In genomic region chr5:115319004-115319940, GRCm38 (mm10) we compare ENCODE assay signal across 8 mouse cellular contexts. TPM values are rescaled to one million over a fixed set of nuclear protein-coding genes. Genes with fewer than 3 reads are reported as not detected.
DNase-seq lines count a peak whose midpoint lies in the region; ATAC-seq and TF ChIP-seq lines count a peak whose summit lies in the region.

No protein-coding gene starts in this region.

- under 1% methylated on average over 21 of the region's 22 CpGs for WGBS in lung, adult 2 months

- H3K4me1 ChIP-seq in G1E (ENCODE audit: insufficient read depth, low read depth, low read length): peaks cover 35% of the 10 kb centered on the region
- no peaks in the 10 kb centered on the region for H3K4me1 ChIP-seq in lung, adult 2 months (ENCODE audit: control insufficient read depth, insufficient read depth, low read length)

- no peak for TF ChIP-seq CTCF in G1E (IDR thresholded peaks at IDR 0.05; ENCODE audit: low read depth, low read length)
- peak; percentile 41; the same call in 1 of the 2 replicates for TF ChIP-seq CTCF in lung, adult 2 months (IDR thresholded peaks at IDR 0.05; ENCODE audit: insufficient read depth, low read length)

- TF ChIP-seq POLR2A in lung, adult 2 months (IDR thresholded peaks at IDR 0.05; ENCODE audit: borderline replicate concordance, extremely low read depth, low read depth, low read length): 0 out of 2 replicates have a peak, but pooled peaks have one; percentile 34

- H3K9me3 ChIP-seq in G1E (replicated peaks): no peaks in the 10 kb centered on the region

- DNase-seq in G1E (ENCODE audit: low spot score): peak; percentile 81
- DNase-seq in cerebellum, adult 8-10 months: peak; percentile 79
- peak; percentile 40 for DNase-seq in forelimb bud, embryonic 11.5 days (ENCODE audit: low read depth, low spot score)
- DNase-seq in heart, postnatal 4 days: peak; percentile 79
- peak; percentile 79 to 80 for DNase-seq in layer of hippocampus, adult 8-10 months (ENCODE audit: low spot score in 2 of 2)
- DNase-seq in lung, adult 2 months: peak; percentile 67
- peak; percentile 59 for DNase-seq in thymus, postnatal 0 days (ENCODE audit: low spot score)

- ATAC-seq in G1E (ENCODE audit: extremely low read depth, insufficient number of reproducible peaks, low FRiP score, poor library complexity, severe bottlenecking): peak; percentile 57
- peak; percentile 39 for ATAC-seq in neutrophil, adult 5-6 weeks (ENCODE audit: extremely low read depth, insufficient number of reproducible peaks, low FRiP score, poor library complexity, severe bottlenecking)

- peak overlapping the region; percentile 70 for H3K4me3 ChIP-seq in G1E (ENCODE audit: low read depth, low read length)
- H3K4me3 ChIP-seq in lung, adult 2 months (replicated peaks; ENCODE audit: extremely low read depth, low read depth, low read length): peak overlapping the region; percentile 72

- no peaks in the 10 kb centered on the region for H3K27me3 ChIP-seq in G1E (ENCODE audit: insufficient read depth, low read length)

- peaks cover 6% of the 10 kb centered on the region for H3K36me3 ChIP-seq in G1E (replicated peaks)

RNA-seq across cellular contexts. Expression of gene Srsf9, which starts 7.7 kb away (rescaled TPM):
- total RNA-seq in G1E (2014; fragmentation: Nextera tagmentation) (38.1 and 47.6 TPM in 2 replicates), G1E (2017) (88.0 and 111 TPM in 2 replicates)
- 114 and 127 TPM in 2 replicates for polyA plus RNA-seq in G1E (2012)
- total RNA-seq in heart, postnatal 4 days (2021): 10 to 100 TPM; 39.1 to 42.4 TPM
- total RNA-seq in layer of hippocampus, adult 8-10 months (2022): 10 to 100 TPM; 83.6 to 93.5 (median 86.2) TPM
- polyA plus RNA-seq in lung, adult 2 months (2012; rRNA removed): 46.0 and 49.0 TPM in 2 replicates
- total RNA-seq in neutrophil, adult 5-6 weeks (2017): 51.2 and 55.9 TPM in 2 replicates
- 236 and 257 TPM in 2 replicates for polyA plus RNA-seq in thymus, postnatal 0 days (2015; fragmentation: Nextera tagmentation; extraction: Ambion mirVana)

RNA-seq across cellular contexts. Expression of gene Dynll1, which starts 18.5 kb away (rescaled TPM):
- total RNA-seq in G1E (2014; fragmentation: Nextera tagmentation) (1,458 and 1,815 TPM in 2 replicates), G1E (2017) (554 and 587 TPM in 2 replicates)
- polyA plus RNA-seq in G1E (2012): 445 and 449 TPM in 2 replicates
- 100 to 1,000 TPM; 318 to 355 TPM for total RNA-seq in heart, postnatal 4 days (2021)
- total RNA-seq in layer of hippocampus, adult 8-10 months (2022): 100 to 1,000 TPM; 630 to 827 (median 734) TPM
- polyA plus RNA-seq in lung, adult 2 months (2012; rRNA removed): 314 and 332 TPM in 2 replicates
- total RNA-seq in neutrophil, adult 5-6 weeks (2017): 103 and 154 TPM in 2 replicates
- polyA plus RNA-seq in thymus, postnatal 0 days (2015; fragmentation: Nextera tagmentation; extraction: Ambion mirVana): 1,203 and 1,571 TPM in 2 replicates

RNA-seq across cellular contexts. Expression of gene Gatc, which starts 21.7 kb away (rescaled TPM):
- total RNA-seq in G1E (2014; fragmentation: Nextera tagmentation): 90.0 and 96.0 TPM in 2 replicates
- total RNA-seq in G1E (2017): 5.6 and 8.6 TPM in 2 replicates
- polyA plus RNA-seq in G1E (2012): 11.7 and 13.9 TPM in 2 replicates
- total RNA-seq in heart, postnatal 4 days (2021): 10 to 100 TPM; 17.3 to 19.3 TPM
- 10 to 100 TPM; 19.1 to 22.9 (median 20.9) TPM for total RNA-seq in layer of hippocampus, adult 8-10 months (2022)
- polyA plus RNA-seq in lung, adult 2 months (2012; rRNA removed): 11.3 and 12.0 TPM in 2 replicates
- total RNA-seq in neutrophil, adult 5-6 weeks (2017): 3.4 and 9.5 TPM in 2 replicates
- 11.6 and 12.5 TPM in 2 replicates for polyA plus RNA-seq in thymus, postnatal 0 days (2015; fragmentation: Nextera tagmentation; extraction: Ambion mirVana)

RNA-seq across cellular contexts. Expression of gene Triap1, which starts 21.8 kb away (rescaled TPM):
- total RNA-seq in G1E (2014; fragmentation: Nextera tagmentation) (27.8 and 31.8 TPM in 2 replicates), G1E (2017) (45.5 and 47.0 TPM in 2 replicates)
- polyA plus RNA-seq in G1E (2012): 5.3 and 14.1 TPM in 2 replicates
- 10 to 100 TPM; 23.4 to 26.8 TPM for total RNA-seq in heart, postnatal 4 days (2021)
- total RNA-seq in layer of hippocampus, adult 8-10 months (2022): 10 to 100 TPM; 21.1 to 24.6 (median 22.9) TPM
- polyA plus RNA-seq in lung, adult 2 months (2012; rRNA removed): 9.2 and 10.8 TPM in 2 replicates
- total RNA-seq in neutrophil, adult 5-6 weeks (2017): 12.7 and 12.8 TPM in 2 replicates
- 64.6 and 65.2 TPM in 2 replicates for polyA plus RNA-seq in thymus, postnatal 0 days (2015; fragmentation: Nextera tagmentation; extraction: Ambion mirVana)

RNA-seq across cellular contexts. Expression of gene Cox6a1, which starts 29.5 kb away (rescaled TPM):
- total RNA-seq in G1E (2014; fragmentation: Nextera tagmentation) (312 and 362 TPM in 2 replicates), G1E (2017) (143 and 153 TPM in 2 replicates)
- 1,989 and 2,415 TPM in 2 replicates for polyA plus RNA-seq in G1E (2012)
- total RNA-seq in heart, postnatal 4 days (2021): 100 to 1,000 TPM; 619 to 662 TPM
- total RNA-seq in layer of hippocampus, adult 8-10 months (2022): 100 to 1,000 TPM; 621 to 774 (median 709) TPM
- 2,050 and 2,118 TPM in 2 replicates for polyA plus RNA-seq in lung, adult 2 months (2012; rRNA removed)
- 49.6 and 60.8 TPM in 2 replicates for total RNA-seq in neutrophil, adult 5-6 weeks (2017)
- polyA plus RNA-seq in thymus, postnatal 0 days (2015; fragmentation: Nextera tagmentation; extraction: Ambion mirVana): 1,056 and 1,106 TPM in 2 replicates

Comparison
In these comparisons a context has a peak if more than half of its experiments do, and no peak if none do; other contexts are left out.
1. Peak in every context shown above with its lines: DNase-seq, ATAC-seq and H3K4me3 ChIP-seq.